Mouse (Mus musculus): ENCODE data around the gene Dkk3.
"Not testable (repeated sequence)": the region's sequence is repeated elsewhere in the genome, so short reads cannot be mapped to it uniquely, and the experiment has no call there.

The Dkk3 gene

DNA sequence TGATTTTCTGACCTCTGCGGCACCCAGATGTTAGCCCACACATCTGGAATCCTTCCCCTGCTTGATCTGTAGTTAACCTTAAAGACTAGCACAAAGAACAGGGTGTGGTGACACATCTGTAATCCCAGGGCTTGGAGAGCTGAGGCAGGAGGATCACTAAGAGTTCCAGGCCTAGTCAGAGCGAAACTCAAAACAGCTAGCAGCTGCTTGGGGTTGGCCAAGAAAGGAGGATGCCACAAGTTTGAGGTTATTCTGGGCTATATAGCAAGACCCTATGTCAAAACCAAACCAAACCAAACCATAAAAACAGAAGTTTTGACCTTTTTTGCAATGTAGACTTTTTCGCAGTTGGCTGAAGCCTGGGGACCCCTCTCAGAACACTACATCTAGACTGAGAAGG lies 28.2 kb downstream of the Dkk3 start:
- no peak for DNase-seq (ENCODE audit: low read depth, low spot score)

DNA sequence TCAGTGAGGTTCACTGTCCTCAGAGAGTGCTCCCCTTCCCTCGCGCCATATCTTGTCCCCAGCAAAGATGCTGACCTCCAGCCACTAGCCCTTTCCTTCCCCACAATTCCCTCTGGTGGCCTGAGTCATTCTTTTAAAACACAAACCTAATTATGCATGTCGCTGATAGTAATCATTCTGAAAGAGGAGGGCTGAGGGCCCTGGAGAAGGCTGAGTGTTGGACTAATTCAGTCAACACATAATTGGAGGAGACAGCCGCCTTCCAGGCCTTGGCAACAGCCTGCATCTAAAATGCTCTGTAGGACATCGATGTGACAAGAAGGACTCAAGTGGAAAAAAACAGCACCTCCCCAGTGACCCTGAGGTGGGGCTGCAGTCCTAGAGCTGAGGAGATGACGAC lies 29.0 kb downstream of the Dkk3 start:
- peak; percentile 75 for DNase-seq (ENCODE audit: low read depth, low spot score)

DNA sequence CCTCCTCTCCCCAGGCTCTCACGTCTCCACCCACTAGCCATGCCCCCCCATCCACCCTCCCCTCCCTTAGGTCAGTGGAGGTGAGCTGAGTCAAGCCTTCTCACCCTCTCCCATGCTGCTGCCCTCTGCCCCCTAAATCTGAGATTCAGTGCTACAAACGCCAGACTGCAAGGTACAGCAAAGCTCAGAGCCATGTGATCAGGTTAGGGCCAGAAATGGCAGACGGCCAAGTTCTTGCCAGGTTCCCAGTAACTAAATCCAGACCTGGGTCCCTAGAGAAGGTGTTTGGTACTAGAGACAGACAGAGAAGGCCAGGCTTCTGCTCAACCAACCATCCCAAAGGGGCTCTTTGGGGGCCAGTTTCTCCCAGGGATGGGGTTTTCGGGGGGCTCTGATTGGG lies 30.0 kb downstream of the Dkk3 start:
- DNase-seq (ENCODE audit: low read depth, low spot score), result no peak

DNA sequence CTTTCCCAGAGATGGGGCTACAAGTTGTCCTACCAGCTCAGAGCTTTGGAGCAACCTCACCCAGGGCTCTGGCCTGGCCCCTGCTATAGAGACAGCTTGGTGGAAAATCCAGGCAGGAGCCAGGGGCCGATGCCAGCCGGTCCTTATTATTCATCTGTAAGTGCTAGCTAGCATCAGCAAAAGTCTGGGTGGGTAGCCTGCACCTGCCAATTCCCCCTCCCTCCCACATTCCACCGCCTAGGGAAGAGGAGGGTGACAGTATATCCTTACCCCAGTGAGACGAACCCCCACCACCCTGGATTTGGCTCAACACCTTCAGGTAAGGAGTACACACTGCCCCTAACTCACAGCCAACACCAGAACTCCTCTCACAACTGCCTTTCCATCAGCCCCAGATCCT lies 30.9 kb downstream of the Dkk3 start:
- peak; percentile 53 for DNase-seq (ENCODE audit: low read depth, low spot score)

DNA sequence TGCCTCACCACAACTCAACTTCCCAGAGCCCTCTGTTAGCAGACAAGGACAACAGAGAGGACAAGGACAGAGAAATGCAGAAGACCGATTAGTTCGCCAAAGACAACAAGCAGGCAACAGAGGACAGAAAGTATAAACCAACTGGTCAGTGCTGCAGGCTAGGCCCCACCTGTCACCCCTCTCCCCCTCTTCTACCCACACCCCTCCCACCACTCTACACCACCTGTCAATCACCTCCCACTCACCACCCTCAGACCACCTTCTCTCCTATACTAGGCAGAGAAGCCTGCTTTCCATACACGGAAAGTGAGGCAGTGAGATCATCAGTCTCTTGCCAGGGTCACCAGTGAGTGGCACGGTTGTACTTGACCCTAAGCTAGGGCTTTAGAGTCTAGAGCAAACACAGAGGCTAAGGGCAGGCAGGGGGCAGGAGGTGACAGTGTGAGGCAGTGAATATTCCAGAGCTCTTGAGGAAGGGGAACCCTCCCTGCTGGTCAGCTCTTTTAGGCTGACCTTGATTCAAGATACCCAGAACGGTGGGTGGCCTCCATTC lies 31.7 kb downstream of the Dkk3 start:
- no peak for DNase-seq (ENCODE audit: low read depth, low spot score)

DNA sequence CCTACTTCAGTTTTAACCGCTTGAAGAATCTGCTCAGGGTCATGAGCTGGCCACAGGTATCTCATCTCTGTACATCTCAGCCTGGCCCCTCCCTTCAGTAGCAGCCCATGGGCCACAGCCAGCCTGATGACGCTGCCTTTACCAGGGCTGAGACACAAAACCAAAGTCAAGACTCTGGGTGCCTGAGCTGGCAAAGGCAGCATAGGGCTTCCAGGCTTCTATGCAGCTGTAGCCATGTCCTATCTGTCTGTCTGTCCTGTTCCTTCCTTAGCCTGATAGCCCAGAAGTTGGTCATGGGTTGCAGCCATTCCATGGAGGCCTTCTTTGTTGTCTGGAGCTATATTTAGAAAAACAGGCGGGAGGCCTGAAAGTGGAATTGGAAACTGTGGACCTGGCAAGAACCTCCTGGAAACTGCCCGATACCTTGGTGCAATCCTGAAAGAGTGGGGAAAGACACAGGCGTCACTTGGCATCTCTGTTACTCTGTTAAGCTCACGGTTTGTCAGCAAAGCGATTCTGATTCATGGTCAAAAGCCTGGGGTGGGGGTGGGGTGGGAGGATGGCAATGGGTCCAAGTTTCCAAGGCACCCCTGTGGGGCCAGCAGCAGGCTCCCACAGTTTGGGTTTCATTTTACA lies 33.1 kb downstream of the Dkk3 start:
- DNase-seq (ENCODE audit: low read depth, low spot score), result no peak

DNA sequence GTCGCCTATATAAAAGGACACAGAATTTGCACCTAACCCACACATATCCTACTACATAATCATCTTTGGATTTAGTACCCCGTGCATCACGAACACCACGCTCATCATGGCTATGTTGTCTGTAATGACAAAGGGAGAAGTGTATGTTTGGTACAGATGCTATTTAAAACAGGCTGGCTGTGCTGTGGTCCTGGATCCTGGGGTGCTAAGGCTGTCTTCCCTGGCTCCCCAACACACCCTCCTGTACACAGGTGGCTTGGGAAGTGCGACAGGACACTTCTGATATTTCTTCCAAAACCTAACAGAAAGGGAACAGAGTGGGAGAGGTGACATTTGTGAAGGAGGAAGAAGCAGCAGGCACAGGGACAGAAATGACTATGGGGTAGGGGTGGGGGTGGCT lies 35.2 kb downstream of the Dkk3 start:
- peak; percentile 89 for DNase-seq (ENCODE audit: low read depth, low spot score)

DNA sequence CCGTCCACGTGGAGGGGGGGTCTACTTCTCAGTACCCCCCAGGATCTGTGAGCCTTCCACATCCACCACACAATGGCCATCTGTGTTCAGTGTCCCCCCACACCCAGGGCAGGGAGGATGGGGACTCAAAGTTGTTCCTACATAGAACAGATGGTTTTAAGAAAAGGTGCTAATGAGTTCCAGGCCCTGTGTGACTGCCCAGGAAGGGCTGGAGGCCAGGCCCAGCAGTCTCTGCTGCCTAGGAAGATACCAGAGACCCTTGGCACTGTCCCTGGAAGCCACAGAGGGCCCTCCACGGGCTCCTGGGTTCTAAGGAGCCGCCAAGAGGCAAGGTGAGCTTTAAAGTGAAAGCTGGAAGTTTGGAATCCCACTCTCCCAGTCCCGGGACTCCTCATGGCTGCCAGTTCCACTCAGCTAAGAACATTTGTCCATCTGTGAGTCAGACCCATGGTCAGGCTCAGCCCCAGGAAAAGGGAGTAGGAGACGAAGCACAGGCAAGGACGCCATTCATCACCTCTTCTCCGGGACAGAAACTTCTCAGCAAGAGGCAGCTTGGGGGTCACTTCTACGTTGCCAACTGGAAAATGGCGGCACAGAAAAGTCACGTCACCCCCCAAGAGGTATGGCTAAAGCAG lies 36.9 kb downstream of the Dkk3 start:
- DNase-seq (ENCODE audit: low read depth, low spot score), result peak; percentile 92

DNA sequence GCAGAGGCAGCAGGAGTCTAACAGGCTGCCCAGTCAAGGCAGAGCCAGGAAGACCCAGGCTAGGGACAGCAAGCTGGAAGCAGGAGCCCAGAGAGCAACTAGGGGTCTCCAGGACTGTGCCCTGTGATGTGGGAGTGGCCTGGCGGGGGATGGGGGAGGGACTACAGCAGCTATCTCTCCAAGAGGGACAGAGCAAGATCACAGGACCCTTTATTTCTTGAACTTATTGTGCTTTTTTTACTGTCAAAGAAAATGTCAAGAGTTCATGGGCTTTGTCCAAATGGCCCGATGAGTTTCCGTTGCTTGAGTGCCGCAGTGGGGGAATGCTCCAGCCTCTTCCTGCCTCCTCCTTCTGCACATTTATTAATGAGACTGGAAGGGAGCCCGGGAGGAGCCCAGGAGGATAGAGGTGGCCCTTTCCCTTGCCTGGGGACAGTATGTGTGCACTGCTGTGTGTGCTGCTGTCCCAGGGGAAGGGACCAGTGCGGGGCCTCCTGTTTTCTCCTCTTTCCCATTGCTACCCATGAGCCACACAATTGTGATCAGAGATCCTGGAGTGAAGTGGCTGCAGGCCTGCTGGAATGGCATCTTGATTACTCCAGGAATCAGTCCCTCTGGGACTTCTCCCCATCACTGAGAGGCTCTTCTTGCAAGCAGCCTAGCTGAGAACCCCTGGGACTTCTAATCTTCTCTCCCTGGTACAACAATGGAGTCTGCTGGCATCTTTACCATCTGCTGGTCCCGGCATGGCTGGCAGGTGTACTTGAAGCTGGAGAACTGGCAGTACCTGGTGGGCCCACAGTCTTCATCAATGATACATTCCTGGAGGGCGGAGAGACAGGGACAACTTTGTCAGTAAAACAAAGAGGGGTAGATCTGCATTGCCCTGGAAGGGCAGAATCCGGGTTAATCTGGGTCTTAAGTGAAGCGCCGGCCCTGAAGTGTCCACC lies 37.7 kb downstream of the Dkk3 start:
- peak; percentile 66 for DNase-seq (ENCODE audit: low read depth, low spot score)

DNA sequence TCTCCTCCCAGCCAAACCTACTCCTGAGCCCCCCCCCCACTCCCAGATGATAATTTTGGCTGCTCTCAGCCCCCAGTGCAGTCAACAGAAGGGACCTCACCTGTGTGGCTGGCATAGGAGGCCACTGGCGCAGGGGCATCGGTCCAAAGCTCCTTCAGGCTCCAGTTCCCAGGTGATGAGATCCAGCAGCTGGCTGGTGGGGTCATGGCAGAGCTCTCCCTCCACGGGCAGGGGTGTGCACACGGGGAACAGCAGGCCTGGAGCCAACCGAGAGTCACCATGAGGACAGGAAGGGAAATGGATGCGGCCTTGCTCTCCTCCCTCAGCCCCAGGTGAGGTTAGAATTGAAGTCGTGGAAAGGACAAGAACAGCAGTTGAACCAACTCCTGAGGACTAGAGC lies 39.6 kb downstream of the Dkk3 start:
- no peak for DNase-seq (ENCODE audit: low read depth, low spot score)

DNA sequence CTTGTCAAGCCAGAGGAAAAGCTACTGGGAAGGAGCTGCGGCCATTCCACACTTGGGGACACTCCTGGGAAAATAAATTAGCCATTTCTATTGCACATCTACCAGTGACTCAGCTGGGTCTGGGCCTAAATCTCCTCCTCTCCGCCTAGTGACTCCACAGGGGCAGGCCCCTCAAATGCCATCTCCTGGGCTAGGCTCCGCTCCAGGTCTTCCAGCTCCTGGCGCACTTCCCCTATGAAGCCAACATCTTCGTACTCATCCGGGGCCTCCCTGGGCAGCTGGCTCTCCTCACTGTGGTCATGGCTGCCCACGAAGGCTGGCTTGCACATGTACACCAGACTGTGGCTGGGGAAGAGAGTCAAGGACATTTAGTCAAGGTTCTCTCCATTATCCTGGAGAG lies 40.8 kb downstream of the Dkk3 start:
- no peak for DNase-seq (ENCODE audit: low read depth, low spot score)

DNA sequence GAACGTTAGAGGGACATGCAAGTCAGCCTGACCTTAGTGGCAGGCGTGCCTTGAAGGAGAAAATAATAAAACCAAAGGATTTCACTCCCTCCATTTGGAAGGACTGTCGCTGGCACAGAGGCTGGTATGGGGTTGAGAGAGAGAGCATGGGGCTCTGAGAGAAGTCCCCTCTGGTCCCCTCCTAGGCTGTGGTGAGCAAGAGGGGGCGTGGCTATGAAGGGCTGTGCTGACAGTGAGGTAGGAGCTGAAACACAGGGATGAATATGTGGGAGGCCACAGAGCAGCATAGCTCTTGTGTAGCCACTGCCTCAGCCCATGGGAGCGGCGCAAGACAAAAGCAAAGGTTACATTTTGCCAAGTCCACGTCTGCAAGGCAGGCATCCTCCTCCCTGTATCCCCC lies 41.4 kb downstream of the Dkk3 start:
- DNase-seq (ENCODE audit: low read depth, low spot score), result no peak

DNA sequence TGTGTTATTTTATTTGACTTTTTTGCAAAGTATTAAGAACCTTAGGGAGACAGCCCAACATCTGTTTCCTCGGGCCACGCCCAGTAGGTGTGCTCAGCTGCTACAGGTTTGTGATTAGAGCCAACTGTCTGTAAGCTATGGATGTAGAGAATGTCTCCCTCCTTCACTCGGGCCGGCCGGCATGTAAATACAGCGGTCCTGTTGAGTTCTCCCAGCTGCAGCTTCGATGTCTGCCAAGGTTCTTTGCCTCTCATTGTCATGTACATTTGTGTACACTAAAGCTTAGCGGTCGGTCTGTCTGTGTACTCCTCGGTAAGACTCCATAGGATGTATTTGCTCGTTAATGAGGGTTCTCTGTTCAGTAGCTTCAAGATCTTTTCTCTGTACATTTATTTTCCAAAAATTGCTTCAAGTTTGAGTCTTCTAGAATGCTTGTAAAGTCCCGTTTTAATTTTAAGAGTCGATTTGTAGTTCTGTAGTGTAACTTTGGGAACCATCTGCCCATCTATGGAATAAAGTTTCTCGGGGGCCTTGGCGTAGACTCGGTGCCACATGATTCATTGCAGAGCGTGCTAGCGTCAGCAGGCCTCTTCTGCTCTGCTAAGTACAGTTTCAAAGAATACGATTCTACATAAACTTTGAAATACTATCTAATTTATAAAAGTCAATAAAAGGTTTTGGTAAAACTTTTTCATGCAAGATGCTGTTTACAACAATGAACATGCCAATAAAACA lies 48.1 kb downstream of the Dkk3 start:
- DNase-seq (ENCODE audit: low read depth, low spot score), result no peak

DNA sequence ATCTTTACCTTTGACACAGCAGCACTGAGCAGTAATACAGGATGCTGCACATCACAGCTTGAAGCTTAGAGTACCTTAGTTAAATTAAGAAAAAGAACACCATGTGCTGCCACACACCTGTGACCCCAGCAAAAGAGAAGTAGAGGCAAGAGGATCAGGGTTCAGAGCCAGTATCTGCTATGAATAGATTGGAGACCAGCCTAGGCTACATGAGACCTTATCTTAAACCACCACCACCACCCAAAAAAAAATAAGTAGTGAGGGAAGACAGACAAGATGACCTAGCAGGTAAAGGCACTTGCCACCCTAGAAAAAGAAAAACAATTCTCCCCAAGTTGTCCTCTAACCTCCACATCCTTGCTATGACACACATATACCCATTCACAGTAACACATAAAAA lies 50.1 kb downstream of the Dkk3 start:
- no peak for DNase-seq (ENCODE audit: low read depth, low spot score)

DNA sequence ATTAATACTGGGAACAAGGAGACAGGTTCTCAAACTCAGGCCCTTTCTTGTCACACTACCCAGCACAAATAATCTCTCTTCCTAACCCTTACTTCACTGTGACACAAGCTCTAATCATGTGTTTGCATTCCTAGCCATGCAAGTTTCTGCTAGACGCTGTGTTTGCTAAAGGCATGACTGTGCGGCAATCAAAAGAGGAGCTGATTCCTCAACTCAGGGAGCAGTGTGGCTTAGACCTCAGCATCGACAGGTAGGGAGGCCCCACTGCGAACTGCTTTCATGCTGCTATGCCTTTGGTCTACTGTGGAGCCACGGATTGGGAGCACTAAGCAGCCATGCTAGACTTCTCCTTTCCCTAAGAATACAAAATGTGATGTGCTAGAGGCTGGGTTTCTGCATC lies 55.0 kb downstream of the Dkk3 start:
- DNase-seq (ENCODE audit: low read depth, low spot score), result no peak

DNA sequence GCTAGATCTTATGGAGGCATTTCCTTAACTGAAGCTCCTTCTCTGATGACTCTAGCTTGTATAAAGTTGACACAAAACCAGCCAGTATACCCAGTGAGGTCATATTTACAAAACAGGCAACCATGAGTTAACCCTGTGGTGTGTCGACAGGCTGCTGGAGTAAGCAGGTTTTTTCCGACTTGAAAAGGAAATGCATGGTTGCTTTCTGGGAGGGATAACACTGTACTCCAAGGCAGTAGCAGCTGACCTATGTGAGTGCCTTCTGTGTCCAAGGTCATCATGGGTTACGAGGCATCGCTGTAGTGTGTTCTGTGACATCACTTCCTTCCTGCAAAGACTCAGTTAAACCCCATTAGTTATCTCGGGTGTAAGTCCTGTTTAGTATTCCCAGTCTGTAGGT lies 55.9 kb downstream of the Dkk3 start:
- DNase-seq (ENCODE audit: low read depth, low spot score), result no peak

DNA sequence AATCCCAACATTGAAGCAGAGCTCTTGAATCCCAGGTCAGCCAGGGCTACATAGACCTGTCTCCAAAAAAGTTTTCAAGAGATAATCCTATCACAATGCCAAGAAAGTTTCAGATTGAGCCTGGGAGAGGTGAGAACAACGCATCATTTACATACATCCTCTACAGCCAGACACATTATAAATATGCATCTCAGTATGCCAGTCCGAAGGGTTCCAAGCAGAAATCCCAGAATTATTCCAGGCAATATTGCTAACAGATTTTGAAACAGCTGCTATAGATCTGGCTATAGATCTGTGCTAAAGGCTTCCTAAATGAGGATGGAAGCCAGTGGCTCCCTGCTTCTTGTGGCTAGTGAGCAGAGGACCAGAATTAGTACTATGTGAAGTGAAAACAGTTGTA lies 58.0 kb downstream of the Dkk3 start:
- peak; percentile 43 for DNase-seq (ENCODE audit: low read depth, low spot score)

DNA sequence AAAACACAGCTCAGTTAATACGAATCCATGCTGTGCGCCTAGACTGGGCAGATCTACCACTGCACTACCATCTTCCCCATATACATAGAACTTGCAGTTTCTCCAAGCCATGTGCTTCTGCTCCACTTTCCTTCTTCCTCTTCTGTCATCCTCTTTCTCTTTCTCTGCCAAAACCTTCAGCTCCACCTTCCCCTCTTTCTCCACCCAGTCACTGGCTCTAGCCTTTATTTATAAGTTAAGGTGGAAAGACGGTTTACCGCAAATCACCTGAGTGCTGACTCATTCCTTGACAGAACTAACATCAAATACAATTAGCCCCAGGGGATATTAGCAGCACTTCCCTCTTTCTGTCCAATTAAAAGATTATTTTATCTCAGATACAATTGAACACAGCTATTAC lies 63.9 kb downstream of the Dkk3 start:
- DNase-seq (ENCODE audit: low read depth, low spot score), result not testable (repeated sequence)

DNA sequence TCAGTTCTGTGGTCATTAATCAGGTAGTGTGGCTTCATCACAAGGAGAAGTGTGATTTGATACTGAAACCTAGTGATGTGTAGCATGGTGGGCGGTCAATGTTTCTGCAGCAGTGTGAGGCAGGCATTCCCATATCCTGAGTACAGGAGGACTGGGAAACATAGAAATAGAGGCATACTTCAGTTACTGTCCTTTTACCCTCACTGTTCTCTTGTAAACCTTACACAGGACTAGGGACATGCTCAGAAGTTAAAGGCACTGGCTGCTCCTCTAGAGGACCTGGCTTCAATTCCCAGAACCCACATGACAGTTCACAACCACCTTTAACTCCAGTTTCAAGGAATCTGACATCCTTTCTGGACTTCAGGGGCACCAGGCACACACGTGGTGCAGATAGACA lies 72.7 kb downstream of the Dkk3 start:
- no peak for DNase-seq (ENCODE audit: low read depth, low spot score)

DNA sequence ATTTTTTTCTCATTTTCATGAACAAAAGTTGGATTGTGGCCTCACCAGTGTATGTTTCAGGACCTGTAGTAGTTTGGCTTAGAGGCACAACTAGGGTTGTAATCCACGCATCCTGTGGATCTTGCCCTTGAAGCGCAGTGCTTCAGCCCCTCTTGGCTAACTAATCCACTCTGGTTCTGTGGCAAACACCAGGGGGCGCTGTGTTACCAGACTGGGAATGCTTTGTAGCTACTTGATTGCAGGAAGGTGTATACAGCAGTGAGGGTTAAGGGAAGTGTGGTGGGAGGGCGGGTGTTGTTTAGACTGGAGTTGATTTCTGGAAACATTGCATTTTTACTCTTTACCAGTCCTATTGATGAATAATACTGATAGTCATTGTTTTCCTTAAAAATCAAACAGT lies 73.8 kb downstream of the Dkk3 start:
- peak; percentile 90 for DNase-seq (ENCODE audit: low read depth, low spot score)

DNA sequence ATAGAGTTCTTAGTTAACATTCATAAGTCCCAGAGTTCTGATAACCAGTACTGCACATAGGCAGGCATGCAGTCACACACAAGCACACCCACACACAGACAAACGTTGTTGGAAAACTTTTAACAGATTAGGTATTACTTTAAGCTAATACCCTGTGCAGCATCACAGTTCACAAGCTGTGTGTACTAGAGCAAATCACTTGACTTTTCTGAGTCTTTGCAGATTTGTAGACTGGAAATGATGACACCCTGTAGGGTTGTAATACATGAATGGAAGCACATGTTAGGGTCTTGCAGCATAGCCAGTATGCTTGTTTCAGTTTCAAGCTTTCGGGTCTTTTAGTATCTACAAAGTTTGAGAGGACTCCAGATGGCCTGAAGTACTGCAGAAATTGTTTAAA lies 74.6 kb downstream of the Dkk3 start:
- DNase-seq (ENCODE audit: low read depth, low spot score), result no peak

DNA sequence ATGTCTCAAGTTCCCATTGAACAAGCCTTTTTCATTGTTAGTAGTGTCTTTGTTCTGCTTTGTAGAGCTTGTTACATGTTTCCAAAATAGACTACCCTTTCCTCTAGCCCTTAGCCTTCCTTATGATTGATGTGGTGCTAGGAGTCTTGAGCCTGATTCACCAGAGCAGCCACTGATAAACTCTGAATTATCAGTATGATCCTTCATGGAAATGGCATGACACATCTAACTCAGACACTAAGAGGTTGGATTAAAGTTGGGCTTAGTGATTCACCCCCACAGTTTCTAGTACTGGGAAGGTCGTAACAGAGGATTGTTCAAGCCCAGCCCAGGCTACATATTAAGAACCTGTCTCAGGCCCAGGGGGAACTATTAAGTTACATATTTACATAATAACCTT lies 76.2 kb downstream of the Dkk3 start:
- no peak for DNase-seq (ENCODE audit: low read depth, low spot score)

Measured in brain, adult 2 months (tissue).